24 mouse cellular contexts compared by ENCODE assay signal in genomic region chr7:89564569-89564968, GRCm38 (mm10). TPM values are rescaled to one million over a fixed set of nuclear protein-coding genes. Genes with fewer than 3 reads are reported as not detected.
"Had no signal": no experiment of that assay in that cellular context is flagged by ENCODE, and none has a peak within 500 bp of the region (broad histone marks: within the 10 kb centered on the region; RNA-seq: fewer than 3 reads in every experiment).

No protein-coding gene starts in this region.

- H3K27ac ChIP-seq: heart, embryonic 13.5 days; heart, embryonic 15.5 days; hindbrain, embryonic 13.5 days; hindbrain, embryonic 15.5 days; hindbrain, postnatal 0 days; limb, embryonic 13.5 days; limb, embryonic 15.5 days; liver, embryonic 12.5 days; liver, embryonic 14.5 days had no signal

- DNase-seq: gastrocnemius, postnatal 25 days; heart, adult 11 months; heart, adult 2 months; heart, postnatal 14 days; heart, postnatal 36 days; kidney, adult 11 months; kidney, adult 2 months; kidney, postnatal 14 days; kidney, postnatal 36 days; layer of hippocampus, adult 9-11 months; layer of hippocampus, postnatal 36 days; left cerebral cortex, postnatal 4 days; lung, adult 18-20 months had no signal

- H3K4me3 ChIP-seq: heart, adult 2 months; heart, embryonic 13.5 days; heart, embryonic 15.5 days; hindbrain, embryonic 13.5 days; hindbrain, embryonic 15.5 days; limb, embryonic 13.5 days; limb, embryonic 15.5 days; liver, embryonic 12.5 days had no signal

- ATAC-seq: hindbrain, postnatal 0 days; intestine, embryonic 16.5 days; liver, embryonic 12.5 days had no signal

- H3K4me1 ChIP-seq: hindbrain, embryonic 13.5 days; hindbrain, embryonic 15.5 days; limb, embryonic 13.5 days; limb, embryonic 15.5 days; liver, embryonic 12.5 days had no signal

RNA-seq across cellular contexts. Expression of gene Prss23, which starts 37.6 kb away (rescaled TPM):
- total RNA-seq: hematopoietic stem cell, adult 5-6 weeks had no signal
